Mouse (Mus musculus) heart, adult 2 months (tissue): ENCODE results near the gene Mmrn2.

Experiments
- CTCF ChIP-seq: fragments of 200-600 bp; IDR thresholded peaks from 2 replicates; pipeline ENCODE4 v1.8.1; 2022; ENCODE audit warnings: antibody characterized with exemption, mild to moderate bottlenecking, moderate library complexity
- EP300 ChIP-seq: fragments of 200-500 bp; IDR thresholded peaks from 2 replicates; pipeline ENCODE4 v1.6.1; 2011; ENCODE audit warnings: low read depth, low read length, control low read depth; ENCODE audit not compliant: insufficient read depth
- POLR2A ChIP-seq: fragments of 200-500 bp; IDR thresholded peaks from 2 replicates; pipeline ENCODE4 v1.6.1; 2011; ENCODE audit warnings: mild to moderate bottlenecking, low read depth, low read length, control low read depth; ENCODE audit not compliant: insufficient read depth

DNA sequence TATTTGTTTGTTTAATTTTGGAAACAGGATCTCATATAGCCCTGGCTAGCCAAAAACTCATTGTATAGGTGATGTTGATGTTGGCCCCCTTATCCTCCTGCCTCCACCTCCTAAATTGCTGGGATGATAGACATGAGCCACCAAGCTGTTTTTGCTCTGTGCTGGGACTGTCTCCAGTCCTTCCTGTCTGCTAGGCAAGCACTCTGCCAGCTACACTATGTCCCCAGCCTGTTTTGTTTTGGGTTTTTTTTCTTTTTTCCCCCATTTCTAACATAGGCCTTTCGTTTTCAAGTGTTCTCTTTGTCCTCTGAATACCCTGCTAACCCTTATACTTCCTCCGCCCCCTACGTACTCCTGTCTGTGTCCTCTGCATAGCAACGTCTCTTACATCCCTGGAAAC is 18.0 kb downstream of the Mmrn2 start:
- no peak for TF ChIP-seq CTCF
- TF ChIP-seq POLR2A: no peak
- TF ChIP-seq EP300: no peak
